Mouse (Mus musculus) MEL (cell line): ENCODE results near the gene Tmprss13. TPM values are rescaled to one million over a fixed set of nuclear protein-coding genes. Genes with fewer than 3 reads are reported as not detected.

ENCODE experiments used
- DNase-seq: peaks from one replicate; pipeline ENCODE4 v3.0.0; 2011; ENCODE audit warnings: low read depth, low spot score
- H3K27ac ChIP-seq: 2 replicates; pipeline ENCODE4 v1.5.1; 2012; ENCODE audit warnings: low read depth, mild to moderate bottlenecking, control low read depth, low read length, moderate library complexity; ENCODE audit not compliant: control insufficient read depth
- H3K27me3 ChIP-seq, 2 experiments: fragments of 150-350 bp in 1 of 2; sonication (generic) in 1 of 2; 2 replicates each; pipeline ENCODE4 v1.6.1; 2012; ENCODE audit warnings: low read length in 2 of 2, mild to moderate bottlenecking in 2 of 2, improper control_type of control experiment in 1 of 2, moderate library complexity in 1 of 2; ENCODE audit not compliant: insufficient read depth in 2 of 2, control insufficient read depth in 1 of 2
- H3K36me3 ChIP-seq, 2 experiments: 2 replicates each; pipeline ENCODE4 v1.6.1; 2012 to 2014; ENCODE audit warnings: low read length in 2 of 2, improper control_type of control experiment in 1 of 2, inconsistent platforms in 1 of 2, mild to moderate bottlenecking in 1 of 2; ENCODE audit not compliant: insufficient read depth in 2 of 2, control insufficient read depth in 1 of 2
- H3K4me1 ChIP-seq, 2 experiments: fragments of 150-350 bp in 1 of 2; sonication (generic) in 1 of 2; 2 replicates each; pipeline ENCODE4 v1.6.1; 2012; ENCODE audit warnings: low read length in 2 of 2, improper control_type of control experiment in 1 of 2, mild to moderate bottlenecking in 1 of 2; ENCODE audit not compliant: insufficient read depth in 2 of 2, control insufficient read depth in 1 of 2
- H3K4me3 ChIP-seq, 2 experiments: fragments of 150-350 bp in 1 of 2; sonication (generic) in 1 of 2; 2 replicates each; pipeline ENCODE4 v1.5.1; 2012; ENCODE audit warnings: low read depth in 2 of 2, low read length in 2 of 2, mild to moderate bottlenecking in 2 of 2, moderate library complexity in 2 of 2, control low read depth in 1 of 2, improper control_type of control experiment in 1 of 2; ENCODE audit not compliant: control insufficient read depth in 1 of 2, insufficient read depth in 1 of 2
- H3K79me2 ChIP-seq: 2 replicates; pipeline ENCODE4 v1.6.1; 2012; ENCODE audit warnings: mild to moderate bottlenecking, low read length, moderate library complexity; ENCODE audit not compliant: control insufficient read depth, poor library complexity, insufficient read depth
- H3K9ac ChIP-seq: 2 replicates; pipeline ENCODE4 v1.6.1; 2012; ENCODE audit warnings: low read depth, mild to moderate bottlenecking, control low read depth, low read length, moderate library complexity; ENCODE audit not compliant: control insufficient read depth, poor library complexity, severe bottlenecking
- H3K9me3 ChIP-seq: fragments of 150-350 bp; sonication (generic); replicated peaks from 2 replicates; pipeline ENCODE4 v1.6.1; 2012; ENCODE audit warnings: mild to moderate bottlenecking, low read length, improper control_type of control experiment, moderate library complexity; ENCODE audit not compliant: insufficient read depth
- CHD1 ChIP-seq: IDR thresholded peaks from 2 replicates; pipeline ENCODE4 v1.6.1; 2012; ENCODE audit warnings: low read depth, mild to moderate bottlenecking, inconsistent platforms, low read length, improper control_type of control experiment
- CHD2 ChIP-seq: IDR thresholded peaks from 2 replicates; pipeline ENCODE4 v1.6.1; 2011; ENCODE audit warnings: low read length, improper control_type of control experiment
- E2F4 ChIP-seq: IDR thresholded peaks from 2 replicates; pipeline ENCODE4 v1.6.1; 2011; ENCODE audit warnings: low read depth, low read length, improper control_type of control experiment, borderline replicate concordance
- GABPA ChIP-seq: IDR thresholded peaks from 2 replicates; pipeline ENCODE4 v1.6.1; 2012; ENCODE audit warnings: low read depth, mild to moderate bottlenecking, inconsistent platforms, low read length, improper control_type of control experiment, moderate library complexity
- GATA1 ChIP-seq: IDR thresholded peaks from 2 replicates; pipeline ENCODE4 v1.6.1; 2011; ENCODE audit warnings: low read depth, low read length, improper control_type of control experiment
- HCFC1 ChIP-seq: IDR thresholded peaks from 2 replicates; pipeline ENCODE4 v1.6.1; 2012; ENCODE audit warnings: low read depth, mild to moderate bottlenecking, inconsistent platforms, low read length, improper control_type of control experiment, moderate library complexity
- MAFK ChIP-seq: IDR thresholded peaks from 2 replicates; pipeline ENCODE4 v1.6.1; 2011; ENCODE audit warnings: low read depth, mild to moderate bottlenecking, low read length, improper control_type of control experiment, borderline replicate concordance
- MAX ChIP-seq: IDR thresholded peaks from 2 replicates; pipeline ENCODE4 v1.6.1; 2011; ENCODE audit warnings: low read length, improper control_type of control experiment
- MAZ ChIP-seq: IDR thresholded peaks from 2 replicates; pipeline ENCODE4 v1.6.1; 2012; ENCODE audit warnings: low read depth, mild to moderate bottlenecking, inconsistent platforms, low read length, improper control_type of control experiment
- MEF2A ChIP-seq: IDR thresholded peaks from 2 replicates; pipeline ENCODE4 v1.6.1; 2014; ENCODE audit warnings: low read depth, mild to moderate bottlenecking, inconsistent platforms, low read length, improper control_type of control experiment; ENCODE audit not compliant: poor library complexity, insufficient replicate concordance, severe bottlenecking; ENCODE audit errors: extremely low read depth
- NELFE ChIP-seq: IDR thresholded peaks from 2 replicates; pipeline ENCODE4 v1.6.1; 2011; ENCODE audit warnings: low read depth, low read length, improper control_type of control experiment
- NRF1 ChIP-seq: IDR thresholded peaks from 2 replicates; pipeline ENCODE4 v1.6.1; 2014; ENCODE audit warnings: low read depth, mild to moderate bottlenecking, inconsistent platforms, low read length, improper control_type of control experiment, moderate library complexity; ENCODE audit not compliant: poor library complexity, insufficient read depth, severe bottlenecking
- POLR2A ChIP-seq, 2 experiments: IDR thresholded peaks; 2 replicates each; pipeline ENCODE4 v1.6.1; 2011 to 2012; ENCODE audit warnings: low read length in 2 of 2, mild to moderate bottlenecking in 2 of 2, control low read depth in 1 of 2, improper control_type of control experiment in 1 of 2, low read depth in 1 of 2, moderate library complexity in 1 of 2; ENCODE audit not compliant: control insufficient read depth in 1 of 2, insufficient read depth in 1 of 2, poor library complexity in 1 of 2
- POLR2AphosphoS2 ChIP-seq: IDR thresholded peaks from 2 replicates; pipeline ENCODE4 v1.6.1; 2011; ENCODE audit warnings: low read length, improper control_type of control experiment
- POLR2AphosphoS5 ChIP-seq: IDR thresholded peaks from 2 replicates; pipeline ENCODE4 v1.6.1; 2012; ENCODE audit warnings: low read depth, borderline replicate concordance, mild to moderate bottlenecking, inconsistent platforms, low read length, moderate library complexity, mixed read lengths
- SIN3A ChIP-seq: IDR thresholded peaks from 2 replicates; pipeline ENCODE4 v1.6.1; 2012; ENCODE audit warnings: low read length, improper control_type of control experiment, inconsistent platforms
- SMC3 ChIP-seq: IDR thresholded peaks from 2 replicates; pipeline ENCODE4 v1.6.1; 2011; ENCODE audit warnings: low read depth, low read length, improper control_type of control experiment
- TBP ChIP-seq: IDR thresholded peaks from 2 replicates; pipeline ENCODE4 v1.8.0; 2011; ENCODE audit warnings: low read depth, low read length, improper control_type of control experiment
- TCF12 ChIP-seq: IDR thresholded peaks from 2 replicates; pipeline ENCODE4 v1.6.1; 2014; ENCODE audit warnings: low read depth, mild to moderate bottlenecking, inconsistent platforms, low read length, improper control_type of control experiment, moderate library complexity
- UBTF ChIP-seq: IDR thresholded peaks from 2 replicates; pipeline ENCODE4 v1.6.1; 2012; ENCODE audit warnings: low read depth, mild to moderate bottlenecking, inconsistent platforms, low read length, improper control_type of control experiment, moderate library complexity, borderline replicate concordance; ENCODE audit not compliant: insufficient read depth
- USF2 ChIP-seq, 2 experiments: IDR thresholded peaks; 2 replicates each; pipeline ENCODE4 v1.6.1; 2011 to 2012; ENCODE audit warnings: improper control_type of control experiment in 2 of 2, low read length in 2 of 2, borderline replicate concordance in 1 of 2, inconsistent platforms in 1 of 2, low read depth in 1 of 2, mild to moderate bottlenecking in 1 of 2; ENCODE audit not compliant: insufficient read depth in 1 of 2
- ZKSCAN1 ChIP-seq: IDR thresholded peaks from 2 replicates; pipeline ENCODE4 v1.6.1; 2012; ENCODE audit warnings: low read depth, mild to moderate bottlenecking, inconsistent platforms, low read length, improper control_type of control experiment, moderate library complexity
- polyA plus RNA-seq, 2 experiments: library from polyadenylated mRNA; stranded (reverse) in 1 of 2; unstranded in 1 of 2; fragments of >175 nt in 1 of 2; fragments of >200 nt in 1 of 2; gene quantifications; 2 replicates each; pipeline versions ENCODE4 v1.2.1 to v1.2.4; 2012; ENCODE audit warnings: low replicate concordance in 2 of 2, low read depth in 1 of 2; ENCODE audit not compliant: insufficient read length in 2 of 2, insufficient read depth in 1 of 2, missing spikeins in 1 of 2
- total RNA-seq: library from RNA; depleted of rRNA; stranded (reverse); fragments of 300-350 nt; gene quantifications from 2 replicates; pipeline ENCODE4 v1.2.3, GENCODE M21; 2012

The Tmprss13 gene
- total and polyA plus RNA-seq, 3 experiments: not detected

DNA sequence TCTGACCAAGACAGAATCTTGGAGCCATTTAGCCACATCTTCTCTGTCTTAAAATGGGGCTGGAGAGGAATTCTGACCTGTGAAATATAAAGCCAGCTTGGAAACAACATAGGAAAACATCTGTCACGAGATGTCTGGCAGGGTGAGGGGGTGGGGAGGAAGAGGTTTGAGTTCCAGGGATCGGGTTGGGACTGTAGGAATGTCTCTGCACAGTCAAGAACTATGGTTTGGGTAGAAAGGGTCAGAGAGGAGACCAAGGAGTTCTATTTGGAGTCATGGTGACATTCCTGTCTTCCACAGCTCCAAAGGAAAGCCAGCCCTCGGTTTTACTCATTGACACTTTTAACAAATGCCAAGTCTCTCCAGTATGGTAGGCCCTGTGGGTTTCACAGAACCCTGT, 55.0 kb downstream of the Tmprss13 start:
- Histone ChIP-seq H3K36me3 (no peaks in the 10 kb centered on the region), H3K4me3 (no peak overlapping the region), H3K9me3 (no peaks in the 10 kb centered on the region), H3K9ac (no peak overlapping the region), H3K4me1 (no peaks in the 10 kb centered on the region), H3K79me2 (no peaks in the 10 kb centered on the region), H3K27me3 (peaks cover 0 to 3% of the 10 kb centered on the region in 2 experiments; a peak in 1 of 4 replicates), H3K27ac (no peak overlapping the region)
- no peak for TF ChIP-seq GATA1
- TF ChIP-seq POLR2AphosphoS2: no peak
- no peak for TF ChIP-seq TBP
- TF ChIP-seq HCFC1: no peak
- TF ChIP-seq UBTF: no peak
- TF ChIP-seq POLR2A (IDR thresholded peaks at IDR 0.05; ENCODE audit: control insufficient read depth in 1 of 2, insufficient read depth in 1 of 2, low read depth in 1 of 2, low read length in 2 of 2, poor library complexity in 1 of 2): no peak
- TF ChIP-seq E2F4: no peak
- no peak for TF ChIP-seq NRF1
- TF ChIP-seq CHD1: no peak
- TF ChIP-seq TCF12: no peak
- TF ChIP-seq MAFK: no peak
- TF ChIP-seq ZKSCAN1: no peak
- TF ChIP-seq SMC3: no peak
- no peak for TF ChIP-seq NELFE
- TF ChIP-seq USF2 (IDR thresholded peaks at IDR 0.05; ENCODE audit: borderline replicate concordance in 1 of 2, insufficient read depth in 1 of 2, low read depth in 1 of 2, low read length in 2 of 2): no peak
- no peak for TF ChIP-seq POLR2AphosphoS5
- TF ChIP-seq MAX: no peak
- no peak for TF ChIP-seq MEF2A
- no peak for TF ChIP-seq MAZ
- no peak for DNase-seq

DNA sequence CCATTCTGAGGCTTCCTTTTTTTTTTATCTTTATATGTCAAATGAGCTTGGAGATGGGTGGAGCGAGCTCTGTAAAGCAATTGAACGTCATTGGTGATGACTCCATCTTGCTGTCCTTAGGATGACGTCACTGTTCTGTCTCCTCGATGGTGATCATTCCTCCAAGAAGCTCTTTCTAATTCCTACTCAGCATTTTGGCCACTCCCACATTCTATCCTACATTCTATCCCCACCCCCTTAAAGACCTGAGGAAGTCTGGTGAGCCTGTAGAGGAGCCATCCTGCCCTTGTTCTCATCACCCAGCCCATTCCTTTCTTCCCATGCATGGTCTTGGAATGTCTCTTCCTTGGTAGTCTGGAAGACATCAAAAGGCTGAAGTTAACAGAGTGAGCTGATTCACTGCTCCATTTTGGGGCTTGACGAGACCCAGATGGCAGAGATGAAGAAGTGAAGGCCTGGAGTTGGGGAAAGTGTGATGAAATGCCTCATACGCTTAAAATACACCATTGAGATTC, 56.1 kb downstream of the Tmprss13 start:
- TF ChIP-seq GABPA (no peak), POLR2AphosphoS2 (no peak), TCF12 (no peak), TBP (no peak), CHD2 (no peak), SIN3A (no peak), MAX (no peak), POLR2A (IDR thresholded peaks at IDR 0.05; ENCODE audit: control insufficient read depth in 1 of 2, insufficient read depth in 1 of 2, low read depth in 1 of 2, low read length in 2 of 2, poor library complexity in 1 of 2) (no peak)
- TF ChIP-seq, all 39 proteins: peak for 0
- DNase-seq: no peak

More for the DNA sequence above, 56.1 kb downstream of the Tmprss13 start:
- H3K9me3 ChIP-seq: no peaks in the 10 kb centered on the region
- no peak overlapping the region for H3K9ac ChIP-seq
- H3K79me2 ChIP-seq: no peaks in the 10 kb centered on the region
- H3K27me3 ChIP-seq: peaks cover 0 to 3% of the 10 kb centered on the region in 2 experiments; a peak in 3 of 4 replicates
- H3K36me3 ChIP-seq: no peaks in the 10 kb centered on the region
- no peak overlapping the region for H3K4me3 ChIP-seq
- no peak overlapping the region for H3K27ac ChIP-seq
- no peaks in the 10 kb centered on the region for H3K4me1 ChIP-seq
